Mouse (Mus musculus): ENCODE measurements at regions not wholly inside any gene's neighbourhood (a gene's known extent, or its start where the extent isn't known, plus 50 kb on each side); places are given as distances from the start of the nearest gene placed in this dataset.

GRCm38 (mm10) chr17:87202958-87203720 is 62.6 kb downstream of the Mcfd2 start:
- no peak overlapping the region for H3K4me3 ChIP-seq (ENCODE audit: insufficient read depth, low read depth, low read length)
- H3K27me3 ChIP-seq (ENCODE audit: control insufficient read depth, insufficient read depth, low read length), result no peaks in the 10 kb centered on the region
- H3K79me2 ChIP-seq (ENCODE audit: control insufficient read depth, insufficient read depth, low read length), result no peaks in the 10 kb centered on the region
- no peak for DNase-seq (ENCODE audit: extremely low read depth, low read depth, low spot score)
- no peaks in the 10 kb centered on the region for H3K36me3 ChIP-seq (ENCODE audit: control insufficient read depth, insufficient read depth, low read length)
- H3K9ac ChIP-seq (ENCODE audit: low read depth, low read length), result no peak overlapping the region
- no peak overlapping the region for H3K27ac ChIP-seq (replicated peaks; ENCODE audit: insufficient read depth, low read depth, low read length)
- no peaks in the 10 kb centered on the region for H3K4me1 ChIP-seq (ENCODE audit: control insufficient read depth, insufficient read depth, low read length)
- TF ChIP-seq POLR2A (IDR thresholded peaks at IDR 0.05; ENCODE audit: extremely low read depth, insufficient read depth, low read length) (no peak), CTCF (IDR thresholded peaks at IDR 0.05; ENCODE audit: low read depth, low read length) (no peak)
- 45% methylated on average over 5 of the region's 5 CpGs for WGBS

GRCm38 (mm10) chr17:87202490-87202889 is 63.2 kb downstream of the Mcfd2 start:
- Histone ChIP-seq H3K27ac (replicated peaks; ENCODE audit: insufficient read depth, low read depth, low read length) (no peak overlapping the region), H3K4me1 (ENCODE audit: control insufficient read depth, insufficient read depth, low read length) (no peaks in the 10 kb centered on the region), H3K9ac (ENCODE audit: low read depth, low read length) (no peak overlapping the region), H3K79me2 (ENCODE audit: control insufficient read depth, insufficient read depth, low read length) (no peaks in the 10 kb centered on the region), H3K4me3 (ENCODE audit: insufficient read depth, low read depth, low read length) (no peak overlapping the region), H3K36me3 (ENCODE audit: control insufficient read depth, insufficient read depth, low read length) (no peaks in the 10 kb centered on the region), H3K27me3 (ENCODE audit: control insufficient read depth, insufficient read depth, low read length) (no peaks in the 10 kb centered on the region)
- no peak for TF ChIP-seq POLR2A (IDR thresholded peaks at IDR 0.05; ENCODE audit: extremely low read depth, insufficient read depth, low read length)
- no peak for TF ChIP-seq CTCF (IDR thresholded peaks at IDR 0.05; ENCODE audit: low read depth, low read length)
- 45% methylated on average over 6 of the region's 6 CpGs for WGBS
- peak; percentile 16 for DNase-seq (ENCODE audit: extremely low read depth, low read depth, low spot score)

GRCm38 (mm10) chr17:87200721-87201242 is 65.0 kb downstream of the Mcfd2 start:
- peak; percentile 25 for DNase-seq (ENCODE audit: extremely low read depth, low read depth, low spot score)
- 87% methylated on average over 3 of the region's 3 CpGs for WGBS
- H3K79me2 ChIP-seq (ENCODE audit: control insufficient read depth, insufficient read depth, low read length), result no peaks in the 10 kb centered on the region
- no peak for TF ChIP-seq CTCF (IDR thresholded peaks at IDR 0.05; ENCODE audit: low read depth, low read length)
- TF ChIP-seq POLR2A (IDR thresholded peaks at IDR 0.05; ENCODE audit: extremely low read depth, insufficient read depth, low read length), result no peak
- no peak overlapping the region for H3K9ac ChIP-seq (ENCODE audit: low read depth, low read length)
- no peaks in the 10 kb centered on the region for H3K27me3 ChIP-seq (ENCODE audit: control insufficient read depth, insufficient read depth, low read length)
- H3K4me3 ChIP-seq (ENCODE audit: insufficient read depth, low read depth, low read length), result no peak overlapping the region
- H3K4me1 ChIP-seq (ENCODE audit: control insufficient read depth, insufficient read depth, low read length), result no peaks in the 10 kb centered on the region
- no peaks in the 10 kb centered on the region for H3K36me3 ChIP-seq (ENCODE audit: control insufficient read depth, insufficient read depth, low read length)
- H3K27ac ChIP-seq (replicated peaks; ENCODE audit: insufficient read depth, low read depth, low read length), result no peak overlapping the region

- H3K27ac ChIP-seq (replicated peaks; ENCODE audit: insufficient read depth, low read depth, low read length), result no peak overlapping the region
- no peaks in the 10 kb centered on the region for H3K4me1 ChIP-seq (ENCODE audit: control insufficient read depth, insufficient read depth, low read length)
- H3K4me3 ChIP-seq (ENCODE audit: insufficient read depth, low read depth, low read length), result no peak overlapping the region
- no peaks in the 10 kb centered on the region for H3K79me2 ChIP-seq (ENCODE audit: control insufficient read depth, insufficient read depth, low read length)
- DNase-seq (ENCODE audit: extremely low read depth, low read depth, low spot score), result no peak
- no peaks in the 10 kb centered on the region for H3K27me3 ChIP-seq (ENCODE audit: control insufficient read depth, insufficient read depth, low read length)
- no peak overlapping the region for H3K9ac ChIP-seq (ENCODE audit: low read depth, low read length)
- 75% methylated on average over 2 of the region's 2 CpGs for WGBS
- no peaks in the 10 kb centered on the region for H3K36me3 ChIP-seq (ENCODE audit: control insufficient read depth, insufficient read depth, low read length)
- TF ChIP-seq POLR2A (IDR thresholded peaks at IDR 0.05; ENCODE audit: extremely low read depth, insufficient read depth, low read length) (no peak), CTCF (IDR thresholded peaks at IDR 0.05; ENCODE audit: low read depth, low read length) (no peak)
Observed at GRCm38 (mm10) chr17:87200134-87200533, 65.6 kb downstream of the Mcfd2 start.

GRCm38 (mm10) chr17:87199134-87199533 is 66.6 kb downstream of the Mcfd2 start:
- H3K27me3 ChIP-seq (ENCODE audit: control insufficient read depth, insufficient read depth, low read length), result no peaks in the 10 kb centered on the region
- WGBS, result 89% methylated on average over 3 of the region's 3 CpGs
- H3K9ac ChIP-seq (ENCODE audit: low read depth, low read length), result no peak overlapping the region
- H3K27ac ChIP-seq (replicated peaks; ENCODE audit: insufficient read depth, low read depth, low read length), result no peak overlapping the region
- H3K79me2 ChIP-seq (ENCODE audit: control insufficient read depth, insufficient read depth, low read length), result no peaks in the 10 kb centered on the region
- no peak for TF ChIP-seq POLR2A (IDR thresholded peaks at IDR 0.05; ENCODE audit: extremely low read depth, insufficient read depth, low read length)
- TF ChIP-seq CTCF (IDR thresholded peaks at IDR 0.05; ENCODE audit: low read depth, low read length), result no peak
- DNase-seq (ENCODE audit: extremely low read depth, low read depth, low spot score), result no peak
- H3K4me1 ChIP-seq (ENCODE audit: control insufficient read depth, insufficient read depth, low read length), result no peaks in the 10 kb centered on the region
- no peak overlapping the region for H3K4me3 ChIP-seq (ENCODE audit: insufficient read depth, low read depth, low read length)
- H3K36me3 ChIP-seq (ENCODE audit: control insufficient read depth, insufficient read depth, low read length), result no peaks in the 10 kb centered on the region

GRCm38 (mm10) chr17:87197434-87197833 is 68.3 kb downstream of the Mcfd2 start:
- WGBS, result 83% methylated on average over 4 of the region's 4 CpGs
- no peak overlapping the region for H3K4me3 ChIP-seq (ENCODE audit: insufficient read depth, low read depth, low read length)
- H3K36me3 ChIP-seq (ENCODE audit: control insufficient read depth, insufficient read depth, low read length), result no peaks in the 10 kb centered on the region
- H3K9ac ChIP-seq (ENCODE audit: low read depth, low read length), result no peak overlapping the region
- no peaks in the 10 kb centered on the region for H3K4me1 ChIP-seq (ENCODE audit: control insufficient read depth, insufficient read depth, low read length)
- DNase-seq (ENCODE audit: extremely low read depth, low read depth, low spot score), result no peak
- no peaks in the 10 kb centered on the region for H3K79me2 ChIP-seq (ENCODE audit: control insufficient read depth, insufficient read depth, low read length)
- no peaks in the 10 kb centered on the region for H3K27me3 ChIP-seq (ENCODE audit: control insufficient read depth, insufficient read depth, low read length)
- H3K27ac ChIP-seq (replicated peaks; ENCODE audit: insufficient read depth, low read depth, low read length), result no peak overlapping the region
- TF ChIP-seq CTCF (IDR thresholded peaks at IDR 0.05; ENCODE audit: low read depth, low read length) (no peak), POLR2A (IDR thresholded peaks at IDR 0.05; ENCODE audit: extremely low read depth, insufficient read depth, low read length) (no peak)

Data from liver, adult 2 months (tissue).